7 mouse cellular contexts compared by ENCODE assay signal in genomic region chr5:37029326-37029905, GRCm38 (mm10). TPM values are rescaled to one million over a fixed set of nuclear protein-coding genes. Genes with fewer than 3 reads are reported as not detected.
DNase-seq lines count a peak whose midpoint lies in the region; ATAC-seq and TF ChIP-seq lines count a peak whose summit lies in the region.

No protein-coding gene starts in this region.

- H3K36me3 ChIP-seq in liver, embryonic 11.5 days (ENCODE audit: control insufficient read depth, insufficient read depth, low read length) = no peaks in the 10 kb centered on the region
- no peaks in the 10 kb centered on the region for H3K36me3 ChIP-seq in hindbrain, embryonic 11.5 days (ENCODE audit: control insufficient read depth, insufficient read depth, low read length)
- no peaks in the 10 kb centered on the region for H3K36me3 ChIP-seq in midbrain, postnatal 0 days (ENCODE audit: insufficient read depth, low read length)

- H3K4me1 ChIP-seq in liver, embryonic 11.5 days (replicated peaks; ENCODE audit: control insufficient read depth, insufficient read depth, low read length) = peaks cover 4% of the 10 kb centered on the region; the same call in 1 of the 2 replicates
- peaks cover 5% of the 10 kb centered on the region for H3K4me1 ChIP-seq in hindbrain, embryonic 11.5 days (replicated peaks; ENCODE audit: control insufficient read depth, insufficient read depth, low read length)
- no peaks in the 10 kb centered on the region; the same call in 1 of the 2 replicates for H3K4me1 ChIP-seq in midbrain, postnatal 0 days (ENCODE audit: insufficient read depth, low read length)

- H3K4me2 ChIP-seq in liver, embryonic 11.5 days = peak overlapping the region; percentile 91
- peak overlapping the region; percentile 90 for H3K4me2 ChIP-seq in hindbrain, embryonic 11.5 days (replicated peaks; ENCODE audit: low read depth, low read length)
- peak overlapping the region; percentile 70 for H3K4me2 ChIP-seq in midbrain, postnatal 0 days (ENCODE audit: low read depth, low read length, poor library complexity, severe bottlenecking)

- H3K9ac ChIP-seq in liver, embryonic 11.5 days (ENCODE audit: low read depth, low read length) = no peak overlapping the region
- 0 out of 2 replicates have a peak overlapping the region, but pooled peaks have one; percentile 19 for H3K9ac ChIP-seq in hindbrain, embryonic 11.5 days (ENCODE audit: low read depth, low read length)
- peak overlapping the region; percentile 82 for H3K9ac ChIP-seq in midbrain, postnatal 0 days (replicated peaks; ENCODE audit: low read length, poor library complexity, severe bottlenecking)

- H3K9me3 ChIP-seq in liver, embryonic 11.5 days (ENCODE audit: control insufficient read depth, low read length) = no peaks in the 10 kb centered on the region
- no peaks in the 10 kb centered on the region for H3K9me3 ChIP-seq in hindbrain, embryonic 11.5 days (ENCODE audit: control insufficient read depth, low read length)
- H3K9me3 ChIP-seq in midbrain, postnatal 0 days (ENCODE audit: low read length) = no peaks in the 10 kb centered on the region

- no peak for ATAC-seq in liver, embryonic 11.5 days (replicated peaks; ENCODE audit: low FRiP score)
- ATAC-seq in hindbrain, embryonic 11.5 days (ENCODE audit: low FRiP score) = peak; percentile 17; the same call in 1 of the 2 replicates
- peak; percentile 2; the same call in 1 of the 2 replicates for ATAC-seq in midbrain, postnatal 0 days (ENCODE audit: low FRiP score)
- no peak for ATAC-seq in monocyte, adult 5-6 weeks (replicated peaks; ENCODE audit: insufficient number of reproducible peaks, low FRiP score, low TSS enrichment, poor library complexity, severe bottlenecking)

- 2% methylated on average over 17 of the region's 17 CpGs for WGBS in liver, embryonic 11.5 days
- 2% methylated on average over 17 of the region's 17 CpGs for WGBS in hindbrain, embryonic 11.5 days
- WGBS in midbrain, postnatal 0 days = under 1% methylated on average over 17 of the region's 17 CpGs

- no peak overlapping the region for H3K27ac ChIP-seq in liver, embryonic 11.5 days (ENCODE audit: low read depth, low read length)
- H3K27ac ChIP-seq in hindbrain, embryonic 11.5 days (ENCODE audit: low read depth, low read length) = no peak overlapping the region
- H3K27ac ChIP-seq in midbrain, postnatal 0 days (ENCODE audit: low read depth, low read length) = peak overlapping the region; percentile 91

- TF ChIP-seq CTCF in midbrain, postnatal 0 days (IDR thresholded peaks at IDR 0.05) = no peak

- no peak for DNase-seq in liver, embryonic 11.5 days (ENCODE audit: low spot score)
- no peak for DNase-seq in liver
- peak; percentile 23 to 27 for DNase-seq in cerebellum, postnatal 14 days
- DNase-seq in hindbrain, embryonic 11.5 days (ENCODE audit: low spot score) = no peak
- no peak for DNase-seq in midbrain, postnatal 0 days (ENCODE audit: low spot score)
- no peak for DNase-seq in ovary, postnatal 14 days (ENCODE audit: low spot score)

- H3K4me3 ChIP-seq in liver, embryonic 11.5 days (ENCODE audit: low read depth, low read length) = peak overlapping the region; percentile 58; the same call in 1 of the 2 replicates
- H3K4me3 ChIP-seq in hindbrain, embryonic 11.5 days (ENCODE audit: low read depth, low read length) = peak overlapping the region; percentile 47
- H3K4me3 ChIP-seq in midbrain, postnatal 0 days (ENCODE audit: low read depth, low read length) = peak overlapping the region; percentile 69

- H3K27me3 ChIP-seq in liver, embryonic 11.5 days (replicated peaks; ENCODE audit: control insufficient read depth, insufficient read depth, low read length) = peaks cover 62% of the 10 kb centered on the region
- H3K27me3 ChIP-seq in hindbrain, embryonic 11.5 days (ENCODE audit: control insufficient read depth, insufficient read depth, low read length) = peaks cover 48% of the 10 kb centered on the region
- H3K27me3 ChIP-seq in midbrain, postnatal 0 days (ENCODE audit: insufficient read depth, low read length) = 0 out of 2 replicates have a peak, but pooled peaks cover 5% of the 10 kb centered on the region

RNA-seq across cellular contexts. Expression of gene Wfs1, which starts 40.4 kb away (rescaled TPM):
- polyA plus RNA-seq in liver, embryonic 11.5 days (2014; fragmentation: Nextera tagmentation; extraction: Ambion mirVana) = 3.4 and 3.8 TPM in 2 replicates
- 6.0 and 7.0 TPM in 2 replicates for polyA plus RNA-seq in hindbrain, embryonic 11.5 days (2014; fragmentation: Nextera tagmentation; extraction: Ambion mirVana)
- total RNA-seq in midbrain, postnatal 0 days (2014; rRNA removed) = 11.3 and 14.0 TPM in 2 replicates
- 11.9 and 12.8 TPM in 2 replicates for polyA plus RNA-seq in midbrain, postnatal 0 days (2015; fragmentation: Nextera tagmentation; extraction: Ambion mirVana)
- total RNA-seq in monocyte, adult 5-6 weeks (2017) = 1.2 to 2.3 TPM (median 2.1 TPM) in 3 replicates

RNA-seq across cellular contexts. Expression of gene Gm1043, which starts 55.8 kb away (rescaled TPM):
- polyA plus RNA-seq in liver, embryonic 11.5 days (2014; fragmentation: Nextera tagmentation; extraction: Ambion mirVana) = not detected in 2 replicates
- polyA plus RNA-seq in hindbrain, embryonic 11.5 days (2014; fragmentation: Nextera tagmentation; extraction: Ambion mirVana) = 0.09 and 0.14 TPM in 2 replicates
- total RNA-seq in midbrain, postnatal 0 days (2014; rRNA removed) = 19.4 and 29.5 TPM in 2 replicates
- polyA plus RNA-seq in midbrain, postnatal 0 days (2015; fragmentation: Nextera tagmentation; extraction: Ambion mirVana) = 1.2 and 1.6 TPM in 2 replicates
- total RNA-seq in monocyte, adult 5-6 weeks (2017) = 0.43 to 7.4 TPM (median 1.8 TPM) in 3 replicates

Comparison
In these comparisons a context has a peak if more than half of its experiments do, and no peak if none do; other contexts are left out.
1. ATAC-seq: peak in hindbrain, embryonic 11.5 days (single experiment) and midbrain, postnatal 0 days (single experiment); none in liver, embryonic 11.5 days (single experiment) and monocyte, adult 5-6 weeks (single experiment).
2. DNase-seq: peak in cerebellum, postnatal 14 days (2 of 2); none in liver, embryonic 11.5 days (single experiment), liver (single experiment), hindbrain, embryonic 11.5 days (single experiment), midbrain, postnatal 0 days (single experiment) and ovary, postnatal 14 days (single experiment).
3. Peak in every context shown above with its lines, with median percentiles within 50 percentile points of each other: H3K4me2 ChIP-seq and H3K4me3 ChIP-seq.